In the genomic region with DNA sequence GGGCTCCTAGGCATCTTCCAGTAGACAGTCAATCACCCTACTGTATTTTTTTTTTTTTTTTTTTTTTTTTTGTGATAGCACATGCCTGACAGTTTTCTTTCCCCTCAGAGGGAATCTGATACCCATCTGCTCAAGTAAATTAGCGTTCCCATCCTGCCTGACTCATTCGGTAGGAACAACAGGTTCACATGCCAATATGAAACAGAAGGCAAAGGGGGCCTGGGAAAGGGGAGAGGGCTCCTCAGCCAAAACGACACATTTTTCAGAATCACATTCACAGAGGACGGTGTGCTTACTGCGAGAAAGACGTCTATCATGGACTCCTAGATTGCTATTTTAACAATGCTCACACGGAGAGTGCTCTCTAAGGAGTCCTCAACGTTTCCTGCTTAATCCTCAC, we compare ENCODE assay signal across 8 mouse cellular contexts. TPM values are rescaled to one million over a fixed set of nuclear protein-coding genes. Genes with fewer than 3 reads are reported as not detected.
DNase-seq lines count a peak whose midpoint lies in the region; ATAC-seq and TF ChIP-seq lines count a peak whose summit lies in the region.

No protein-coding gene starts in this region.

- peaks cover 20% of the 10 kb centered on the region for H3K4me1 ChIP-seq in kidney, embryonic 16.5 days (ENCODE audit: insufficient read depth, low read length)
- H3K4me1 ChIP-seq in bone marrow macrophage, adult 2 months (ENCODE audit: control insufficient read depth, insufficient read depth, low read length) = no peaks in the 10 kb centered on the region
- peaks cover 3% of the 10 kb centered on the region; the same call in 1 of the 2 replicates for H3K4me1 ChIP-seq in hindbrain, embryonic 11.5 days (replicated peaks; ENCODE audit: control insufficient read depth, insufficient read depth, low read length)
- peaks cover 15% of the 10 kb centered on the region; the same call in 1 of the 2 replicates for H3K4me1 ChIP-seq in liver, postnatal 0 days (ENCODE audit: insufficient read depth)

- WGBS in kidney, embryonic 16.5 days = 3% methylated on average over 8 of the region's 8 CpGs
- 2% methylated on average over 8 of the region's 8 CpGs for WGBS in hindbrain, embryonic 11.5 days
- 6% methylated on average over 8 of the region's 8 CpGs for WGBS in liver, postnatal 0 days (ENCODE audit: insufficient replicate concordance)

- TF ChIP-seq CTCF in bone marrow macrophage, adult 2 months (IDR thresholded peaks at IDR 0.05; ENCODE audit: low read depth, low read length) = no peak
- TF ChIP-seq CTCF in liver, postnatal 0 days (IDR thresholded peaks at IDR 0.05; ENCODE audit: low read depth) = no peak

- no peaks in the 10 kb centered on the region for H3K9me3 ChIP-seq in kidney, embryonic 16.5 days (ENCODE audit: low read length)
- no peaks in the 10 kb centered on the region for H3K9me3 ChIP-seq in hindbrain, embryonic 11.5 days (ENCODE audit: control insufficient read depth, low read length)
- no peaks in the 10 kb centered on the region for H3K9me3 ChIP-seq in liver, postnatal 0 days (ENCODE audit: low read length)

- DNase-seq in kidney, postnatal 36 days = no peak
- peak; percentile 38 for DNase-seq in hindbrain, embryonic 11.5 days (ENCODE audit: low spot score)
- no peak for DNase-seq in liver, postnatal 0 days
- no peak for DNase-seq in ovary, postnatal 10 days (ENCODE audit: low spot score)
- DNase-seq in thymus, postnatal 0 days (ENCODE audit: low spot score) = no peak
- no peak for DNase-seq in right cerebral cortex, postnatal 4 days

- peak overlapping the region; percentile 98 for H3K9ac ChIP-seq in kidney, embryonic 16.5 days (replicated peaks; ENCODE audit: low read length)
- H3K9ac ChIP-seq in hindbrain, embryonic 11.5 days (ENCODE audit: low read depth, low read length) = 0 out of 2 replicates have a peak overlapping the region, but pooled peaks have one; percentile 15
- H3K9ac ChIP-seq in liver, postnatal 0 days (replicated peaks) = peak overlapping the region; percentile 87

- H3K4me3 ChIP-seq in kidney, embryonic 16.5 days (ENCODE audit: low read length) = peak overlapping the region; percentile 91
- peak overlapping the region; percentile 66 for H3K4me3 ChIP-seq in bone marrow macrophage, adult 2 months (ENCODE audit: insufficient read depth, low read length)
- H3K4me3 ChIP-seq in hindbrain, embryonic 11.5 days (ENCODE audit: low read depth, low read length) = peak overlapping the region; percentile 74
- H3K4me3 ChIP-seq in liver, postnatal 0 days (ENCODE audit: low read depth, low read length) = peak overlapping the region; percentile 95

- no peak for TF ChIP-seq EP300 in liver, postnatal 0 days (IDR thresholded peaks at IDR 0.05; ENCODE audit: low read depth)

- H3K27ac ChIP-seq in kidney, embryonic 16.5 days (ENCODE audit: low read length) = no peak overlapping the region
- no peak overlapping the region for H3K27ac ChIP-seq in bone marrow macrophage, adult 2 months (ENCODE audit: insufficient read depth, low read depth, low read length)
- no peak overlapping the region for H3K27ac ChIP-seq in hindbrain, embryonic 11.5 days (ENCODE audit: low read depth, low read length)
- no peak overlapping the region for H3K27ac ChIP-seq in liver, postnatal 0 days (ENCODE audit: low read depth)

- H3K36me3 ChIP-seq in kidney, embryonic 16.5 days (ENCODE audit: insufficient read depth, low read length) = no peaks in the 10 kb centered on the region
- H3K36me3 ChIP-seq in hindbrain, embryonic 11.5 days (ENCODE audit: control insufficient read depth, insufficient read depth, low read length) = no peaks in the 10 kb centered on the region
- peaks cover 5% of the 10 kb centered on the region; the same call in 1 of the 2 replicates for H3K36me3 ChIP-seq in liver, postnatal 0 days (replicated peaks; ENCODE audit: insufficient read depth, low read length)

- H3K27me3 ChIP-seq in kidney, embryonic 16.5 days (ENCODE audit: insufficient read depth, low read length) = no peaks in the 10 kb centered on the region
- H3K27me3 ChIP-seq in hindbrain, embryonic 11.5 days (ENCODE audit: control insufficient read depth, insufficient read depth, low read length) = no peaks in the 10 kb centered on the region
- no peaks in the 10 kb centered on the region for H3K27me3 ChIP-seq in liver, postnatal 0 days (ENCODE audit: insufficient read depth, low read length)

- peak overlapping the region; percentile 83 for H3K4me2 ChIP-seq in kidney, embryonic 16.5 days (replicated peaks; ENCODE audit: low read depth, low read length)
- H3K4me2 ChIP-seq in hindbrain, embryonic 11.5 days (replicated peaks; ENCODE audit: low read depth, low read length) = peak overlapping the region; percentile 87
- peak overlapping the region; percentile 100 for H3K4me2 ChIP-seq in liver, postnatal 0 days (ENCODE audit: low read depth, low read length)

- no peak for ATAC-seq in kidney, embryonic 16.5 days (ENCODE audit: low FRiP score, low TSS enrichment)
- ATAC-seq in hindbrain, embryonic 11.5 days (ENCODE audit: low FRiP score) = no peak
- no peak for ATAC-seq in liver, postnatal 0 days

- TF ChIP-seq POLR2A in bone marrow macrophage, adult 2 months (IDR thresholded peaks at IDR 0.05; ENCODE audit: borderline replicate concordance, low read depth, low read length) = no peak

RNA-seq across cellular contexts. Expression of gene Fbxo10, which starts 0.9 kb away (rescaled TPM):
- 17.9 and 19.2 TPM in 2 replicates for polyA plus RNA-seq in kidney, embryonic 16.5 days (2015; fragmentation: Nextera tagmentation; extraction: Ambion mirVana)
- 4.0 and 4.5 TPM in 2 replicates for polyA plus RNA-seq in bone marrow macrophage, adult 2 months (2012; ENCODE audit: insufficient read depth, insufficient read length, missing spikeins)
- polyA plus RNA-seq in hindbrain, embryonic 11.5 days (2014; fragmentation: Nextera tagmentation; extraction: Ambion mirVana) = 5.1 and 5.6 TPM in 2 replicates
- 1.5 and 2.0 TPM in 2 replicates for polyA plus RNA-seq in liver, postnatal 0 days (2015; fragmentation: Nextera tagmentation; extraction: Ambion mirVana)
- 7.4 and 9.2 TPM in 2 replicates for polyA plus RNA-seq in thymus, postnatal 0 days (2015; fragmentation: Nextera tagmentation; extraction: Ambion mirVana)

RNA-seq across cellular contexts. Expression of gene Tomm5, which starts 24.4 kb away (rescaled TPM):
- 238 and 253 TPM in 2 replicates for polyA plus RNA-seq in kidney, embryonic 16.5 days (2015; fragmentation: Nextera tagmentation; extraction: Ambion mirVana)
- polyA plus RNA-seq in bone marrow macrophage, adult 2 months (2012; ENCODE audit: insufficient read depth, insufficient read length, missing spikeins) = 87.4 and 92.1 TPM in 2 replicates
- polyA plus RNA-seq in hindbrain, embryonic 11.5 days (2014; fragmentation: Nextera tagmentation; extraction: Ambion mirVana) = 166 and 180 TPM in 2 replicates
- polyA plus RNA-seq in liver, postnatal 0 days (2015; fragmentation: Nextera tagmentation; extraction: Ambion mirVana) = 144 and 147 TPM in 2 replicates
- 308 and 318 TPM in 2 replicates for polyA plus RNA-seq in thymus, postnatal 0 days (2015; fragmentation: Nextera tagmentation; extraction: Ambion mirVana)

Comparison
In these comparisons a context has a peak if more than half of its experiments do, and no peak if none do; other contexts are left out.
1. H3K9ac ChIP-seq: peak in every context shown above with its lines; median percentile 98 in kidney, embryonic 16.5 days; 87 in liver, postnatal 0 days; 15 in hindbrain, embryonic 11.5 days.